Mouse (Mus musculus): ENCODE data around the gene Cox6a2. TPM values are rescaled to one million over a fixed set of nuclear protein-coding genes. Genes with fewer than 3 reads are reported as not detected.
A peak's percentile ranks its signal among the peaks of the same experiment; 100 is the strongest.
"Not testable (repeated sequence)": the region's sequence is repeated elsewhere in the genome, so short reads cannot be mapped to it uniquely, and the experiment has no call there.

Cox6a2 gene
- total RNA-seq, 2 experiments from 2014 or later, result 3.4 TPM; not detected in 1

- no peak for ATAC-seq (replicated peaks; ENCODE audit: low FRiP score, poor library complexity, severe bottlenecking)
These were observed 30.2 kb upstream of the Cox6a2 start for GRCm38 (mm10) chr7:128236426-128236825.

DNA sequence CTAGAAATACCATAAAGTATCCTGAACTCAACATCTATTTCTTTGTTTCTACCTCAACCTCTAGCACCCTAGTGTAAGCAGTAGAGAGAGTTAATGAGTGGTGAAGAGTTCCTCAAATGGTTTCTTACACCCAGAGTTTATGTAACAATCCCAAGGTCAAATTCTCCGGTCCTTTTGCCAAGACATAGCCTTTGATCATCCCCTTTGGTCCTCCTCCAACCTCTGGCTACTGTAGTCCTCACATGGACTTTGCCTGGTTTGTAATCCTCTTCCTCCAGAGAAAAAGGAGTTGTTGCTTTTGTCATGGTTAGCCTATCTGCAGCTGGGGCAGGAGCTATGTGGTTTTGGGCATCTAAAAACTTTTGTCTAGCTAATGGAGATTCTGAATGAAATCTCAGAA, 29.3 kb upstream of the Cox6a2 start:
- ATAC-seq (replicated peaks; ENCODE audit: low FRiP score, poor library complexity, severe bottlenecking), result no peak

DNA sequence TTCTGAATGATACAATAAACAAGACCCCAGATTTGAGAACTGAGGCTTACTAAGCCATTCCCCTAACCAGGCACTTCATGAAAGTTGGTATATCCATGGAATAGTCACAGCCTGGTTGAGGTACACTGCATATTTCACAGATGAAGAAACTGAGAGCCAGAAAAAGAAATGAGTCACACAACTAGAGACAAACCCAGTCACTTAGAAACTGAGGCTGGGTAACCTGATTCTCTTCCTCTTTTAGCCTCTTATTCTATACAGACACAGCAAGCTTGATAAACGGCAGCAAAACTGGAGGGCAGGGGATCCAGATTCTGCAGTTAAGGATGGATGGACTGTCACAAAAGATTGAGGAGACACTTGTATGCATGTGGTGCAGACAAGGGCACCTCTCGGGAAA, 28.6 kb upstream of the Cox6a2 start:
- ATAC-seq (replicated peaks; ENCODE audit: low FRiP score, poor library complexity, severe bottlenecking), result no peak

- no peak for ATAC-seq (replicated peaks; ENCODE audit: low FRiP score, poor library complexity, severe bottlenecking)
These were observed 25.6 kb upstream of the Cox6a2 start for GRCm38 (mm10) chr7:128231741-128232140.

DNA sequence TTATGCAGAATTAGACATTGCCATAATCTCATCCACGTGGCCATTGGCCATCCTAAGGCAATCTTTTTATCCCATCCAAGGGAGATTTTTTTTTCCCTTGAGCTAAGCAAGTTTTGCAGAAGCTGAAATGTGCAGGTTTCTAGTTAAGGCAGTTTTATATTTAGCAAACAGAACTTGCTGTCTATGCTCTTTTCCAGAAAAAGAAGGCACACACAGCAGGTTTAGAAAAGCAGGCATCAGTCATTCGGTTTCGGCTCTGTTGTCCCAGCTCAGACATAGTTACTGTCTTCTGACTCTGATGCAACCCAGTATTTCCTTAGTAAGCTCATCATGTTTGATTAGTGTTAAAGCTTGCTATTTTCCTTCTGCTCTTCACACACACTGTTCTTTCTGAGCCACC, 14.7 kb upstream of the Cox6a2 start:
- no peak for ATAC-seq (replicated peaks; ENCODE audit: low FRiP score, poor library complexity, severe bottlenecking)

GRCm38 (mm10) chr7:128219952-128220351, 13.8 kb upstream of the Cox6a2 start:
- no peak for ATAC-seq (replicated peaks; ENCODE audit: low FRiP score, poor library complexity, severe bottlenecking)

- no peak for ATAC-seq (replicated peaks; ENCODE audit: low FRiP score, poor library complexity, severe bottlenecking)
These were observed 3.6 kb upstream of the Cox6a2 start for GRCm38 (mm10) chr7:128209826-128210225.

GRCm38 (mm10) chr7:128208187-128208586, 2.0 kb upstream of the Cox6a2 start:
- 0 out of 2 replicates have a peak, but pooled peaks have one; percentile 68 for ATAC-seq (replicated peaks; ENCODE audit: low FRiP score, poor library complexity, severe bottlenecking)

DNA sequence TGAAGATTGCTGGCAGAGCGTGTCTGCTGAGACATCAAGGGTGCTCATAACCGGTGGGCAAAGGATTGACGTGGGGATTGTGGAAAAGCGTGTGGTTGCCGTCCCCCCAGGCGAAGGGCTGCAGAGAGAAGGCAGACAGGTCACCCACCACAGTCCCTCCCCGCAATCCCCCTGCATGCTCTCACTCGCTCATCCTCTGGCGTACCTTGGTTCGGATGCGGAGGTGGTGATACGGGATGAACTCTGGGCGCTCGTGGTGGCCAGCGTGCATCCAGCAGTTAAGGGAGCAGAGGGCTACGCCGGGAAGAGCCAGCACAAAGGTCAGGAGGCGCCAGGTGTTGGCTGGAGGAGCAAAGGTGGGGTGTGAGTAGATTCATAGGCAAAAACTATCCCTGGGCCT, 492 bp downstream of the Cox6a2 start:
- no peak for ATAC-seq (replicated peaks; ENCODE audit: low FRiP score, poor library complexity, severe bottlenecking)

DNA sequence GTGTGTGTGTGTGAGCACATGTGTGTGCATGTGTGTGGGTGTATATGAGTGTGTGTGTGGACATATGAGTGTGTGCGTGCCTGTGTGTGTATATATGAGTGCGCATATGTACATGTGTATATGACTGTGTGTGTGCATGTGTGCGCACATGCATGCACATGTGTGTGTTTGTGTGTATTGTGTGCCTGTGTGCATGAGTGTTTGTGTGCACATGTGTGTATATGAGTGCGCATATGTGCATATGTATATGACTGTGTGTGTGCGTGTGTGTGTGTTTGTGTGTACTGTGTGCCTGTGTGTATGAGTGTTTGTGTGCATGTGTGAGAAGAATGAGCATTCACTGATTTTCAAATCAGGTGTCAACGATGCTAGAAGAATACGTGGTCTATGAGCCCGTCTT, 2.0 kb downstream of the Cox6a2 start:
- no peak for ATAC-seq (replicated peaks; ENCODE audit: low FRiP score, poor library complexity, severe bottlenecking)

DNA sequence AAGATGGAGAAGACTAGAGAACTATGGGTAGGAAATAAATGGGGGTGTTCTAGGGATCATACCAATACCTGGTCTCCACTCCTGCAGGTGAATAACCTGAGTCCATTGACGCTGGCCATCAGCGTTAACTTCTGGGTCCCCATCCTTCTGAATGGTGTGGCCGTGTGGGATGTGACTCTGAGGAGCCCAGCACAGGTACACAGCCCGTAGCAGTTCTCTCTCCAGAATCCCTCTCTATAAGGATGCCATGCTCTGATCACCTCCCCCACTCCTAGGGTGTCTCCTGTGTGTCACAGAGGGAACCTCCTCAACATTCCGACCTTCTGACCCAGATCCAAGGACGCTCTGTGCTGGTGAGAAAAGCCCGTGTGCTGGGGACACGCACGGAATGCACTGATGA, 3.1 kb downstream of the Cox6a2 start:
- no peak for ATAC-seq (replicated peaks; ENCODE audit: low FRiP score, poor library complexity, severe bottlenecking)

DNA sequence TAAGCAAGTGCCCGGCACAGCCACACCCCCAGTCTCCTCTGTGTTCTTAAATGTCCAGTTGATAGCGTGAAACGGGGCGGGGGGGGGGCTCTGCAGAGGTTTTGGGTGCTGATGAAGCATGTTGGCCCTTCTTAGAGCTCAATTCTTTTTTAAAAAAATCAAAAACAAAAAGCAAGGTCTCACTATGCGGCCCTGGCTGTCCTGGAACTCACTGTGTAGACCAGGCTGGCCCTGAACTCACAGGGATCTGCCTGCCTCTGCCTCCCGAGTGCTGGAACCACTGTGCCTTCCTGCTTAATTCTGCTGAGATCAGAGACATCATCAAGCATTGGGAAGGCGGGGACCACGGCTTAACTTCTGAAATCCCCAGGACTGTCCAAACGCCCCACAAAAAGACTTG, 4.6 kb downstream of the Cox6a2 start:
- no peak for ATAC-seq (replicated peaks; ENCODE audit: low FRiP score, poor library complexity, severe bottlenecking)

DNA sequence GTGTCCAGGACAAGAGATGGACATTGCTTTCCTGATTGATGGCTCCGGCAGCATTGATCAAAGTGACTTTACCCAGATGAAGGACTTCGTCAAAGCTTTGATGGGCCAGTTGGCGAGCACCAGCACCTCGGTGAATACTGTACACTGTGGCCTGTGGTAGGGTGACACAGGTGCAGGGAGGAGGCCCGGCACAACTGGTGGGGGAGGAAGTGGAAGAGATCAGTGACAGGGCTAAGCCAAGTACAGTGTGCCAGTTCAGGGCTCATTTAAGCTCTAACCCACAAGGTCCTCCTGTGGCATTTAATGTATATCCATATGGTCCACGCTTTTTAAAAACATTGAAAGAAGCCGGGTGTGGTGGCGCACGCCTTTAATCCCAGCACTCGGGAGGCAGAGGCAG, 24.5 kb downstream of the Cox6a2 start:
- ATAC-seq (replicated peaks; ENCODE audit: low FRiP score, poor library complexity, severe bottlenecking), result no peak

DNA sequence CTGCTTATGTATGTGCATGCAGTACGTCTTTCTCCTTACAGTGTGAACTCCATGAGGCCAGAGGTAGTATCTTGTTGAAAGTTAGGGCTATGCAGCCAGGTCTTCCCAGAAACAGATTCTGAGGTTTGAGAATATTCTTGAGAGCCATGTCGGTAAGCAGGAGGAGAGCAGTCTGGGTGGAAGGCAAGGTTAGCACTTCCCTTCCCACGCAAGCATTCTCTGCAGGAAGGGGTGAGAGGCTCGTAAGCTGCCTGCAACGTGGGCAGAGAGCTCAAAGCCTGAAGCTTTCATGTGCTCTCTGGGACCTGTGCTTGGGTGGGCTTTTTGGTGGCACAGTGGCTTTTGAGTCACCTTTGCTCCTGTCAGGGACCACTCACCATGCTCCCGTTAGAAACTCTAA, 25.6 kb downstream of the Cox6a2 start:
- ATAC-seq (replicated peaks; ENCODE audit: low FRiP score, poor library complexity, severe bottlenecking), result no peak

GRCm38 (mm10) chr7:128180126-128180525, 26.1 kb downstream of the Cox6a2 start:
- no peak for ATAC-seq (replicated peaks; ENCODE audit: low FRiP score, poor library complexity, severe bottlenecking)

DNA sequence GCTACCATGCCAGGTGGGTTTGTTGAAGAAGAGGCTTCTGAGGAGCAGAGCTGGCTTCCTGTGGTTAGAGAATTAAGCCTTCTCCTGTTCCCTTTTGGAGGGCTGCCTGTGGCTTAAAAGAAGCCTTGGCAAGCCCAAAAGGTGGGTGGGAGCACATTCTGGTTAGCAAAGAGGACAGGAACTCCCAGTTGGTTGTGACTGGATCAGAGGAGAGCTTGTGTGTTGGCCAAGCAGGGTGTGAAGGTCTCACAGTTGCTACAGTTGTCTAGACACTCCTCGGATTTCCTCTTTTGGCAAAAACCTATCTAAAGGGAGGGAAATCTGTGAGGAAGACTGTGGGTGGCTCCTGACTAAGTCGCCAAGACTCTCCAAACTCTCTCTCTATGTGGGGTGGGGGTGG, 27.8 kb downstream of the Cox6a2 start:
- ATAC-seq (replicated peaks; ENCODE audit: low FRiP score, poor library complexity, severe bottlenecking), result no peak

GRCm38 (mm10) chr7:128169996-128170395, 36.2 kb downstream of the Cox6a2 start:
- ATAC-seq (replicated peaks; ENCODE audit: low FRiP score, poor library complexity, severe bottlenecking), result no peak

GRCm38 (mm10) chr7:128166391-128166790, 39.8 kb downstream of the Cox6a2 start:
- ATAC-seq (replicated peaks; ENCODE audit: low FRiP score, poor library complexity, severe bottlenecking), result no peak

GRCm38 (mm10) chr7:128164001-128164400, 42.2 kb downstream of the Cox6a2 start:
- ATAC-seq (replicated peaks; ENCODE audit: low FRiP score, poor library complexity, severe bottlenecking), result no peak

- ATAC-seq (replicated peaks; ENCODE audit: low FRiP score, poor library complexity, severe bottlenecking), result not testable (repeated sequence)
These were observed 47.4 kb downstream of the Cox6a2 start for GRCm38 (mm10) chr7:128158688-128159354.

Measured in erythroid progenitor cell, adult 5-6 weeks (primary cell).